Mouse (Mus musculus) spleen, adult 18-20 months (tissue): ENCODE results near the gene Mvb12a.

Experiments used
- DNase-seq, 2 experiments: peaks; one replicate each; pipeline ENCODE4 v3.0.0; 2022; ENCODE audit warnings: mixed read lengths in 2 of 2

Mvb12a gene

DNA sequence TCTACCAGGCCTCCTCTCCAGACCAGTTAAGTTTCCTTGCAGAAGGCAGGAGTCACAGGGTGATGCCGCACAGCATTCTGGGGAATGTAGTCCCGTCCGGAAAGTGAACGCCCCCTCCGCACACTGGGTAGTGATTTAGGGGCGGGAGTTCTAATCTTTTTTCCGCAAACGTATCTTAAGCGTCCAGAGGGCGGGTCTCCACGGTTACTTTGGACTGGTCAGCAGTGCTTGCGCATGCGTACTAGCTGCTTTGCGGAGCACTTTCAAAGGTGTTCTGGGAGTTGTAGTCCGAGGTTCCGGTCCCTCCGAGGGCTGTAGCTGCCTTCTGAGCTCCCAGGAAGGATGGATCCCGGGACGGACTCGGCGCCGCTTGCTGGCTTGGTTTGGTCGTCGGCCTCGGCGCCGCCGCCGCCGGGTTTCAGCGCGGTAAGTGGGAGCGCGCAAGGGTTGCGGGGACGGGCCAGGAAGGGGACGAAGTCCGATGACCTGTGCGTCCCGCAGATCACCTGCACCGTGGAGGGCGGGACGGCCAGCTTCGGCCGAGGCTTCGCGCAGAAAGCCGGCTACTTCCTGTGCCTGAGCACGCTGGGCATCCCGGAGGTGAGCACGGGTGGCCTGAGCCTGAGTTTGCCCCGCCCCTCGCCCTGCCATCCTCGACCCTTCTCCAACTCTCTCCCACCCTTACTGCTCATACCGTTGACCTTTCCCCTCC is at the start of gene Mvb12a:
Mvb12a (plus strand) TSS at position 291 of the 712 bp plus-strand sequence.
- DNase-seq, result peak; percentile 93 to 94

DNA sequence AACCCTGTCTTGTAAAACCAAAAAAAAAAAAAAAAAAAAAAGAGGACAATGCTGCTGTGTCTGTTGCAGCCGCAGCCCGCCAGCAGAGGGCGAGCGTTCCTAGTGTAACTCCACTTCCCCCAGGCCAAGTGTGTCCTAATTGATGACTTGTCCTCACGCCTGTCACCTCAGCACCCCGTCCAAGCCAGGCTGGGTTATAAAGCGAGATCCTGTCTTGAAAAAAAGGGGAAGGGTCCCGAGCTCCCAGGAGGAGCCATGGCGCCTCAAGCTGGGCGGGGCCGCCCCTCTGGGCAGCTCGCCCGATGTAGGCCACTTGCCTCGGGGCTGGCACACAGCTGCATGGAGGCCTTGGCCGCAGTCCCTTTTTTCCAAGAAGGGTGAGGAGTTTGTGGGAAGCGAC is 47.7 kb upstream of the Mvb12a start:
- DNase-seq, result peak; percentile 65 to 76

DNA sequence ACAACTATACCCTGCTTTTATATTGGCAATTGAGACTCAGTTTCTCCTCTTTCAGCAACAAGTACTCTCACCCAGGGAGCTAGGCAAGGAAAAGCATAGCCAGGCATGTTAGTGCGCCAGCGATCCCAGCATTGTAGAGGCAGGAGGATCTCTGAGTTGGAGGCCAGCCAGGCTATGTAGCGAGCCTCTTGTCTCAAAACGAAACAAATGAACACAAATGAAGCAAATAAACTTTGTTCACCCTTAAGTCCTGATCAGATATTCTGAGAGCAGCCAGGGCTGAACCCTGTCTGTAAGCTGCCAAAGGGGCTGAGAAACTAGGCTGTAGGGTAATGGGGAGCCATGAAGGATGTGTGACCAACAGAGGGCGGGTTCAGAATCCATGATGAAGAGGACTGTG is 46.9 kb upstream of the Mvb12a start:
- no peak for DNase-seq

- peak; percentile 38 to 48 for DNase-seq
Observed at GRCm38 (mm10) chr8:71496481-71496880, 46.2 kb upstream of the Mvb12a start.

GRCm38 (mm10) chr8:71497077-71497645 is 45.6 kb upstream of the Mvb12a start:
- DNase-seq, result no peak

DNA sequence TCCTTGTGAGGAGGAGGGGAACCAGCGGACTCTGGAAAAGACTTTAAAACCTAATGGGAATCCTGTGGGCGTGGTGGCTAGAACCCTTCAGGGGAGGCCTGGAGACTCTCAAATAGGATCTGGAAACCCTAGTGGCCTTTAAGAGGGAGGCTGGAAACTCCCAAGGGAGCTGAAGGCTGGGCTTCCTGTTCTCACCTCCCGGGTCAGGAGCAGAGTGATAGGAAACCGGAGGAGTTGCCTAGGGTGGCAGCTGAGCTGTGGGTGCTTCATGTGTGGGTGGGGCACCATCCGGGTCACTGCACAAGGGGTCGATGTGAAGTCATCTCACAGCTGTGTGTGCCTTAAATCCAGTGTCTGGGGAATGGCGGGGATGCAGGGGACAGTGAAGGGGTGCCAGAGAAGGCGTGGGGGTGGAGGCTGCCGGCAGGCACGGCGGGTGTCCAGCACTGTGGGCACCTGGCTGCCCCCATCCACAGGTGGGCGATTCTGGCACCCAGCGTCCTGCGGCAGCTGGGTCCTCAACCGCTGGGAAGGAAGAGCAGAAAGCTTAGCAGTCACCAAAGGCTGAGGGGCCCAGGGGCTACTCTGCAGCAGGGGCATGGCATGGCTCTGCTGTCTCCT is 44.7 kb upstream of the Mvb12a start:
- no peak for DNase-seq

DNA sequence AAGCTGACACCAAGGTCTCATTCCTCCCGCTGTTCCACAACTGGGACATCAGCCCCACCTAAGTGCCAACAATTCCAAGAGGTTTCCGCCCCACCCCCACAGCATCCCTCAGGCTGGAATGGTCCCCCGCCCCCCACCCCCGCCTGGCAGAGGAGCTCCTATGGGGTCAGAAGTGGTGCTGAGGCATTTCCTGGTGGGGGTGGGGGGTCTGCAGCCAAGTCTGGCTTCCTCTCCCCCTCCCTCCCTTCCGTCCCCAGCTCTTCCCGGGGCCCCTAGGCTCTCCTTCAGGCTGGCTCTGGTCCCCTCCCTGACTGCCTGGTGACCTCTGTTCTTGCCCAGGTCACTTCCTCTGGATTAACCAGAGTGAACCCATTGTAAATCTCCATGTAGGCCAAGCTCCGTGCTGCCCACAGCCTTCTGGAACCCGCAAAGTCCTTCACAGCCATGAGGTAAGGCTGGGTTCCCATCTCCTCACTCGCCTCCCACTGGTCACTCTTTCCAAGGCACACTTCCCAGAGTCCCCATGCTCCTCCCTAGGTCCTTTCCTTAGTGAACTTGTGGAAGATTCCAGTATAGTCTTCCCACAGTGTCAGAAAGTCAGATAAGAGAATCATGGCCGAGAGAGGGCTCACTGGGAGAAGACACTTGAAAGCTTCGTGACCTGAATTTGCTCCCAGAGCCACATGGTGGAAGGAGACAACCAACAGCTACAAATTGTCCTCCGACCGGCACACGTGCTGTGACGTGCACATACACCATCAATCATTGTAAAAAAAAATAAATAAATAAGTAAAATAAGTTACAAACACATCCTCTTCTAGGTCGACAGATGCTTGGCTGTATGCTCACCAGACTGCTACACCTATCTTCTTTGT is 43.7 kb upstream of the Mvb12a start:
- DNase-seq, result no peak

- no peak for DNase-seq
Observed at GRCm38 (mm10) chr8:71504349-71504748, 38.4 kb upstream of the Mvb12a start.

- no peak for DNase-seq
Observed at GRCm38 (mm10) chr8:71505326-71505725, 37.4 kb upstream of the Mvb12a start.

- DNase-seq, result no peak
Observed at GRCm38 (mm10) chr8:71505979-71506378, 36.7 kb upstream of the Mvb12a start.

DNA sequence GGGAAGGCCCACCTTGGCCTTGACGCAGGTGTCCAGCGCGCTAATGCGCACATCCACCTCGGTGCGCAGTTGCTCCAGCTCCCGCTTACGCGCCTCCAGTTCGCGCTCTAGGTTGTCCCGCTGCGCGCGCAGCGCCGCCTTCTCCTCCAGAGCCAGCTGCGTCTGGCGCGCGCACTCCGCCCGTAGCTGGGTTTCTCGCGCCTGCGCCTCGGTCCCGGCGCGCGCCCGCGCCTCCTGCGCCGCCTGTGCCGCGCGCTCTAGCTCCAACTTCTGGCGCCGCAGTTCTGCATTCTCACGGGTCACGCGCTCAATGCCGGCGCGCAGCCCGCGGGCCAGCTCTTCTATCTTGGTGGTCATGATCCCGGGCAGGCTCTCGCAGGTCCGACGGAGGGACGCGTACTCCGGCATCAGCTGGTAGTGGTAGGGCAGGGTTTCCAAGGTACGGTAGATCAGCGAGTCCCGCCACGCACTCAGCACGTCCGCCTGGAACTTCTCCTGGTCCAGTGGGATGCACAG is 35.1 kb upstream of the Mvb12a start:
- no peak for DNase-seq

DNA sequence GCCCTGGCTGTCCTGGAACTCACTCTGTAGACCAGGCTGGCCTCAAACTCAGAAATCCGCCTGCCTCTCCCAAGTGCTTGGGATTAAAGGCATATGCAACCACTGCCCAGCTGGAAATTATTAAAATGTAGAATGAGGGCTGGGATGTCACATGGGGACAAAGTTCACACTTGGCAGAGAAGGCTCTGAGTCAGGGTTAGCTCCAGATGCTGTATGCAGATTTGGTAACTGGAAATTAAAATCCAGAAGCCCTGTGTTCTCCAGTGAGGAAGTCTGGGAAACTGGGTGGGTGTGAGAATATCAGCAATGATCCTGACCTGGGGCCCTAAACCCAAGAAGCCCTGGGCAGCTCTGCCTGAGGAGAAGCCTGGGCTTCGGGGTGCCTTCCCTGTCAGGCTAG is 33.4 kb upstream of the Mvb12a start:
- DNase-seq, result no peak

- no peak for DNase-seq
Observed at GRCm38 (mm10) chr8:71511644-71512043, 31.1 kb upstream of the Mvb12a start, which contains the start of gene Plvap. Gene Plvap, minus strand, starts transcription at chr8:71511752.

- no peak for DNase-seq
Observed at GRCm38 (mm10) chr8:71513018-71513754, 29.5 kb upstream of the Mvb12a start.

- DNase-seq, result no peak
Observed at GRCm38 (mm10) chr8:71515043-71515442, 27.7 kb upstream of the Mvb12a start.

DNA sequence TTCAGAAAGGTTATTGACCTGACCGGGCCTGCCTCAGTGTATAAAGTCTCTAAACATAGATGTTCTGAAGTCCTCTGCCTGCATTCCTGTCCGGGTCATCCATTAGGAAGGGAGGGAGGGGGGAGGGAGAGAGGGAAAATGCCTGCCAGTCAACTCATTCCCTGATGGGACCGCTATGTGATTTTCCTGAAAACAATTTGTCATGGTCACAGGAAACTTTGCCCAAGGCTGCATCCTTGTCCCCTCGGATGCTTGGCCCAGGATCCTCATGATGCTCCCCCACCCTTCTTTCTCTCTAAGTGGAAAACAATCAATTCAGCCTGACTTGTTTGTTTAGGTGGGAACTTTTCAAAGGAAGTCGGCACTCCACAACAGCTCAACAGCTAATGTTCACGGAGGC is 25.9 kb upstream of the Mvb12a start:
- no peak for DNase-seq

GRCm38 (mm10) chr8:71519037-71519825 is 23.5 kb upstream of the Mvb12a start:
- peak in 1 of 2 experiments; percentile 52 for DNase-seq

DNA sequence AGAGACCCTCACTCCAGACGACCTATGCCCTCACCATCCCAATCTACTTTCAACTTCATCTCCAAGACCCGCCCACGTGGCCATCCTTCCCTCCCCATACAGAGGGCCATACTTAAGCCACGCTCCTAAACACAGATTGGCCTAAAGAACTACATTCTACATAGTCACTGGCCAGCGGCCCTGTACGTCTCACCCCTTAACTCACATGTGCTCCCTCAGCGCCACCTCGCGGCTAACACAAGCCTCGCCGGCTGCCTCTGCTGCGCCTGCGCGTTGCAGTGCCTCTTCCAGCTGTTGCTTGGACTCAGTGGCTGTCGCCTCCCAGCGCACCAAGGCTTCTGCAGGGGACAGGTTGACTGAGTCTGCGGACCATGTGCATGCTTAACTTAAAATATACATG is 21.1 kb upstream of the Mvb12a start:
- DNase-seq, result peak; percentile 85 to 94

DNA sequence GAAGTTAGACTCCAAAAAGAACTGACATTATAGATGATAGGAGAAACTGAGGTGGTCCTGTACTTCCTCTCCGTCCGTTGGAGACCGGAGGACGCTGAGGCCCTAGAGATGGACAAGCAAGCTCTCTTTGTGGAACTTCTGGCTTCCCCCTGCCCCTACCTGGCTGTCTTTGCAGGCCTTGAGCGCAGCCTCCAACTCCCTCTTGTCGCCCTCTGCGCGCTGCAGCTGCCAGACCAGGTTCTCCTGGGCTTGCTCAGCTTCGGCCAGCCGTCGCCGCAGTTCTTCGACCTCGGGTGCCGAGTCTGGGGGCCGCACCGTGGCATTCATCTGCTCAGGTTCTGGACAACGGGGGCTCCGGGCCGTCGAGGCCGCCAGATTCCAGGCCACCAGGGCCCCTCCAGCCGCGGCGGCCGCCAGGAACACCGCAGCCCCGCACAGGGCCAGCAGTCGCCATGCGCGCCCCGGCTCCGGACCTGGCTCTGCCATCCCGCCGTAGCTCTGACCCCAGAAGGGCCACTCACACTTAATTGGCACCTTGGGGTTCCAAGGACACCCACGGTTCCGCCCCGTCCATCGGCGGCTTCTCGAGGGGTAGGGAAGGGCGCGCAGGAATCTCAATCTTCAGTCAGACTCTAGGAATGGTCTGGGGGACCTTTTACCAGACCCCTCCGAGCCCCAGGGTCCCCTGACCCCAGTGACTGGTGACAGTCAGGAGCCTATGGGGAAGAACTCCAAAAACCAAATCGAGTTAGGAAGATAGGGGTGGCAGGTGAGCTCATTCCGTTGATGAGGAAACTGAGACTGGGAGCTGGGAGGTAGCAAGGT is 17.3 kb upstream of the Mvb12a start, which contains the start of gene Ccdc194:
Ccdc194 (minus strand) TSS at position 486 of the 825 bp plus-strand sequence.
- DNase-seq, result no peak

- DNase-seq, result no peak
Observed at GRCm38 (mm10) chr8:71526272-71526671, 16.4 kb upstream of the Mvb12a start.
